Mouse (Mus musculus): ENCODE data around the gene Grb2. TPM values are rescaled to one million over a fixed set of nuclear protein-coding genes. Genes with fewer than 3 reads are reported as not detected.
A peak's percentile ranks its signal among the peaks of the same experiment; 100 is the strongest.

The Grb2 gene
- polyA plus RNA-seq, 1 experiment from 2014 or later = 188 TPM

GRCm38 (mm10) chr11:115630532-115631504, 77.6 kb downstream of the Grb2 start:
- ATAC-seq = no peak
- no peak overlapping the region for H3K9ac ChIP-seq (replicated peaks; ENCODE audit: low read depth, low read length)

GRCm38 (mm10) chr11:115629734-115630531, 78.5 kb downstream of the Grb2 start:
- 93% methylated on average over 13 of the region's 13 CpGs for WGBS
- Histone ChIP-seq H3K36me3 (ENCODE audit: control insufficient read depth, insufficient read depth) (no peaks in the 10 kb centered on the region), H3K4me3 (replicated peaks; ENCODE audit: low read length) (no peak overlapping the region), H3K4me2 (ENCODE audit: low read length) (no peak overlapping the region), H3K9me3 (ENCODE audit: control insufficient read depth, low read length) (no peaks in the 10 kb centered on the region), H3K4me1 (replicated peaks; ENCODE audit: control insufficient read depth, insufficient read depth, low read length) (peaks cover 12% of the 10 kb centered on the region), H3K9ac (replicated peaks; ENCODE audit: low read depth, low read length) (no peak overlapping the region), H3K27me3 (replicated peaks; ENCODE audit: control insufficient read depth, insufficient read depth, low read length) (no peaks in the 10 kb centered on the region), H3K27ac (ENCODE audit: low read length) (no peak overlapping the region)
- ATAC-seq = no peak

More at GRCm38 (mm10) chr11:115630532-115631504, 77.6 kb downstream of the Grb2 start:
- WGBS = 50% methylated on average over 16 of the region's 16 CpGs
- Histone ChIP-seq H3K4me2 (ENCODE audit: low read length) (no peak overlapping the region), H3K36me3 (ENCODE audit: control insufficient read depth, insufficient read depth) (no peaks in the 10 kb centered on the region), H3K27ac (ENCODE audit: low read length) (no peak overlapping the region), H3K4me1 (replicated peaks; ENCODE audit: control insufficient read depth, insufficient read depth, low read length) (peaks cover 12% of the 10 kb centered on the region), H3K4me3 (replicated peaks; ENCODE audit: low read length) (no peak overlapping the region), H3K9me3 (ENCODE audit: control insufficient read depth, low read length) (no peaks in the 10 kb centered on the region), H3K27me3 (replicated peaks; ENCODE audit: control insufficient read depth, insufficient read depth, low read length) (no peaks in the 10 kb centered on the region)

GRCm38 (mm10) chr11:115628465-115629101, 79.8 kb downstream of the Grb2 start:
- H3K4me1 ChIP-seq (replicated peaks; ENCODE audit: control insufficient read depth, insufficient read depth, low read length) = peaks cover 12% of the 10 kb centered on the region
- no peaks in the 10 kb centered on the region for H3K9me3 ChIP-seq (ENCODE audit: control insufficient read depth, low read length)
- no peaks in the 10 kb centered on the region for H3K36me3 ChIP-seq (ENCODE audit: control insufficient read depth, insufficient read depth)
- peak; percentile 16 for ATAC-seq
- H3K9ac ChIP-seq (replicated peaks; ENCODE audit: low read depth, low read length) = peak overlapping the region; percentile 51
- H3K4me2 ChIP-seq (ENCODE audit: low read length) = peak overlapping the region; percentile 56
- H3K4me3 ChIP-seq (replicated peaks; ENCODE audit: low read length) = peak overlapping the region; percentile 63
- H3K27me3 ChIP-seq (replicated peaks; ENCODE audit: control insufficient read depth, insufficient read depth, low read length) = no peaks in the 10 kb centered on the region
- WGBS = 57% methylated on average over 13 of the region's 13 CpGs
- no peak overlapping the region for H3K27ac ChIP-seq (ENCODE audit: low read length)

GRCm38 (mm10) chr11:115627705-115628464, 80.5 kb downstream of the Grb2 start, which contains the start of gene Slc25a19:
Slc25a19 (minus strand) TSS chr11:115628295.
- H3K27ac ChIP-seq (ENCODE audit: low read length) = no peak within 1 kb of the TSS
- under 1% methylated on average over 47 of the region's 47 CpGs for WGBS

GRCm38 (mm10) chr11:115626824-115627616, 81.4 kb downstream of the Grb2 start:
- no peak overlapping the region for H3K27ac ChIP-seq (ENCODE audit: low read length)
- H3K4me3 ChIP-seq (replicated peaks; ENCODE audit: low read length) = peak overlapping the region; percentile 63
- H3K9ac ChIP-seq (replicated peaks; ENCODE audit: low read depth, low read length) = peak overlapping the region; percentile 66
- H3K27me3 ChIP-seq (replicated peaks; ENCODE audit: control insufficient read depth, insufficient read depth, low read length) = no peaks in the 10 kb centered on the region
- no peak for ATAC-seq
- peaks cover 12% of the 10 kb centered on the region for H3K4me1 ChIP-seq (replicated peaks; ENCODE audit: control insufficient read depth, insufficient read depth, low read length)
- H3K36me3 ChIP-seq (ENCODE audit: control insufficient read depth, insufficient read depth) = peaks cover 8% of the 10 kb centered on the region
- WGBS = 59% methylated on average over 11 of the region's 11 CpGs
- H3K9me3 ChIP-seq (ENCODE audit: control insufficient read depth, low read length) = no peaks in the 10 kb centered on the region
- peak overlapping the region; percentile 79 for H3K4me2 ChIP-seq (ENCODE audit: low read length)

More at GRCm38 (mm10) chr11:115627705-115628464, 80.5 kb downstream of the Grb2 start, which contains the start of gene Slc25a19:
- Histone ChIP-seq H3K4me2 (ENCODE audit: low read length) (peak within 1 kb of the TSS; percentile 79), H3K27me3 (replicated peaks; ENCODE audit: control insufficient read depth, insufficient read depth, low read length) (no peaks in the 10 kb centered on the region), H3K4me1 (replicated peaks; ENCODE audit: control insufficient read depth, insufficient read depth, low read length) (peaks cover 12% of the 10 kb centered on the region), H3K4me3 (replicated peaks; ENCODE audit: low read length) (peak within 1 kb of the TSS; percentile 63), H3K9ac (replicated peaks; ENCODE audit: low read depth, low read length) (peak within 1 kb of the TSS; percentile 66), H3K36me3 (ENCODE audit: control insufficient read depth, insufficient read depth) (peaks cover 1% of the 10 kb centered on the region; the same call in 1 of the 2 replicates), H3K9me3 (ENCODE audit: control insufficient read depth, low read length) (no peaks in the 10 kb centered on the region)
- peak; percentile 100 for ATAC-seq

- Histone ChIP-seq H3K4me3 (replicated peaks; ENCODE audit: low read length) (no peak overlapping the region), H3K36me3 (ENCODE audit: control insufficient read depth, insufficient read depth) (peaks cover 11% of the 10 kb centered on the region), H3K9me3 (ENCODE audit: control insufficient read depth, low read length) (no peaks in the 10 kb centered on the region), H3K27me3 (replicated peaks; ENCODE audit: control insufficient read depth, insufficient read depth, low read length) (no peaks in the 10 kb centered on the region), H3K4me1 (replicated peaks; ENCODE audit: control insufficient read depth, insufficient read depth, low read length) (peaks cover 12% of the 10 kb centered on the region), H3K4me2 (ENCODE audit: low read length) (no peak overlapping the region), H3K9ac (replicated peaks; ENCODE audit: low read depth, low read length) (no peak overlapping the region), H3K27ac (ENCODE audit: low read length) (no peak overlapping the region)
- WGBS = 80% methylated on average over 9 of the region's 9 CpGs
- no peak for ATAC-seq
Measured at GRCm38 (mm10) chr11:115625877-115626276, 82.5 kb downstream of the Grb2 start.

- 71% methylated on average over 9 of the region's 9 CpGs for WGBS
- ATAC-seq = no peak
Measured at GRCm38 (mm10) chr11:115623487-115624070, 84.8 kb downstream of the Grb2 start.

More at GRCm38 (mm10) chr11:115623487-115624070, 84.8 kb downstream of the Grb2 start:
- Histone ChIP-seq H3K4me1 (replicated peaks; ENCODE audit: control insufficient read depth, insufficient read depth, low read length) (peaks cover 10% of the 10 kb centered on the region), H3K4me3 (replicated peaks; ENCODE audit: low read length) (no peak overlapping the region), H3K27ac (ENCODE audit: low read length) (no peak overlapping the region), H3K9ac (replicated peaks; ENCODE audit: low read depth, low read length) (no peak overlapping the region), H3K27me3 (replicated peaks; ENCODE audit: control insufficient read depth, insufficient read depth, low read length) (no peaks in the 10 kb centered on the region), H3K9me3 (ENCODE audit: control insufficient read depth, low read length) (no peaks in the 10 kb centered on the region), H3K4me2 (ENCODE audit: low read length) (no peak overlapping the region), H3K36me3 (ENCODE audit: control insufficient read depth, insufficient read depth) (peaks cover 14% of the 10 kb centered on the region)

Data from forebrain, embryonic 16.5 days (tissue).